Mouse (Mus musculus) CH12.LX (cell line): Measurements from ENCODE around the gene Cacng2. TPM values are rescaled to one million over a fixed set of nuclear protein-coding genes. Genes with fewer than 3 reads are reported as not detected.

ENCODE experiments used
- DNase-seq: peaks from one replicate; pipeline ENCODE4 v3.0.0-alpha.2; 2013; ENCODE audit errors: extremely low read depth
- H3K27ac ChIP-seq: 2 replicates; pipeline ENCODE4 v1.5.1; 2012; ENCODE audit warnings: low read depth, mild to moderate bottlenecking, control low read depth, moderate library complexity; ENCODE audit not compliant: insufficient read depth
- H3K27me3 ChIP-seq: replicated peaks from 2 replicates; pipeline ENCODE3; 2012; ENCODE audit warnings: inconsistent platforms
- H3K36me3 ChIP-seq, 2 experiments: replicated peaks in 1 of 2; 2 replicates each; pipeline versions ENCODE3 to v1.6.1; 2012; ENCODE audit warnings: inconsistent platforms in 1 of 2, low read length in 1 of 2, mild to moderate bottlenecking in 1 of 2, mixed read lengths in 1 of 2, moderate library complexity in 1 of 2; ENCODE audit not compliant: control insufficient read depth in 1 of 2, insufficient read depth in 1 of 2
- H3K4me1 ChIP-seq, 2 experiments: 2 replicates each; pipeline ENCODE4 v1.6.1; 2012; ENCODE audit warnings: inconsistent platforms in 1 of 2, moderate library complexity in 1 of 2; ENCODE audit not compliant: insufficient read depth in 2 of 2, control insufficient read depth in 1 of 2
- H3K4me2 ChIP-seq: 2 replicates; pipeline ENCODE4 v1.6.1; 2012; ENCODE audit warnings: low read depth, mild to moderate bottlenecking, control low read depth; ENCODE audit not compliant: poor library complexity, insufficient read depth, severe bottlenecking
- H3K4me3 ChIP-seq, 3 experiments: fragments of 150-350 bp in 1 of 3; sonication (generic) in 1 of 3; replicated peaks in 1 of 3; 2 replicates each; pipeline versions ENCODE3 to v1.5.1; 2011 to 2012; ENCODE audit warnings: low read depth in 2 of 3, low read length in 2 of 3, mild to moderate bottlenecking in 2 of 3, moderate library complexity in 2 of 3, control low read depth in 1 of 3, improper control_type of control experiment in 1 of 3, inconsistent platforms in 1 of 3, mixed read lengths in 1 of 3; ENCODE audit not compliant: poor library complexity in 1 of 3
- H3K79me2 ChIP-seq: replicated peaks from 2 replicates; pipeline ENCODE4 v1.6.1; 2012; ENCODE audit warnings: mild to moderate bottlenecking, moderate library complexity; ENCODE audit not compliant: control insufficient read depth, poor library complexity, insufficient read depth, severe bottlenecking; ENCODE audit errors: extremely low read depth
- H3K9ac ChIP-seq: 2 replicates; pipeline ENCODE4 v1.6.1; 2012; ENCODE audit warnings: low read depth, mild to moderate bottlenecking, control low read depth, moderate library complexity; ENCODE audit not compliant: insufficient read depth
- H3K9me3 ChIP-seq: replicated peaks from 2 replicates; pipeline ENCODE3; 2012; ENCODE audit warnings: low read length, inconsistent platforms, mixed read lengths
- CHD1 ChIP-seq: IDR thresholded peaks from 2 replicates; pipeline ENCODE4 v1.6.1; 2012; ENCODE audit warnings: low read depth, low read length, improper control_type of control experiment, inconsistent platforms
- CHD2 ChIP-seq: IDR thresholded peaks from 2 replicates; pipeline ENCODE4 v1.6.1; 2011; ENCODE audit warnings: low read length, improper control_type of control experiment
- CTCF ChIP-seq, 2 experiments: IDR thresholded peaks in 1 of 2; conservative IDR thresholded peaks in 1 of 2; 2 replicates each; pipeline ENCODE4 v1.5.1; 2011 to 2012; ENCODE audit warnings: low read depth in 2 of 2, low read length in 2 of 2, improper control_type of control experiment in 1 of 2, inconsistent platforms in 1 of 2, mild to moderate bottlenecking in 1 of 2, moderate library complexity in 1 of 2
- E2F4 ChIP-seq: IDR thresholded peaks from 2 replicates; pipeline ENCODE4 v1.6.1; 2011; ENCODE audit warnings: low read depth, low read length, improper control_type of control experiment; ENCODE audit not compliant: insufficient replicate concordance
- ELF1 ChIP-seq: IDR thresholded peaks from 2 replicates; pipeline ENCODE4 v1.6.1; 2014; ENCODE audit warnings: low read depth, mild to moderate bottlenecking, inconsistent platforms, low read length, improper control_type of control experiment
- EP300 ChIP-seq: IDR thresholded peaks from 2 replicates; pipeline ENCODE4 v1.6.1; 2011; ENCODE audit warnings: low read length, improper control_type of control experiment
- GABPA ChIP-seq: IDR thresholded peaks from 2 replicates; pipeline ENCODE4 v1.6.1; 2012; ENCODE audit warnings: low read depth, low read length, improper control_type of control experiment, inconsistent platforms; ENCODE audit not compliant: insufficient replicate concordance
- IRF4 ChIP-seq: IDR thresholded peaks from 2 replicates; pipeline ENCODE4 v1.6.1; 2014; ENCODE audit warnings: low read depth, mild to moderate bottlenecking, inconsistent platforms, low read length, improper control_type of control experiment
- JUN ChIP-seq: IDR thresholded peaks from 2 replicates; pipeline ENCODE4 v1.6.1; 2011; ENCODE audit warnings: low read depth, mild to moderate bottlenecking, low read length, improper control_type of control experiment, moderate library complexity; ENCODE audit not compliant: insufficient read depth
- JUND ChIP-seq: conservative IDR thresholded peaks from 2 replicates; pipeline ENCODE4 v1.6.1; 2011; ENCODE audit warnings: low read depth, low read length, improper control_type of control experiment
- KAT2A ChIP-seq: IDR thresholded peaks from 2 replicates; pipeline ENCODE4 v1.6.1; 2012; ENCODE audit warnings: low read length, improper control_type of control experiment, inconsistent platforms; ENCODE audit not compliant: insufficient replicate concordance
- MAFK ChIP-seq: IDR thresholded peaks from 2 replicates; pipeline ENCODE4 v1.6.1; 2011; ENCODE audit warnings: low read length, improper control_type of control experiment; ENCODE audit not compliant: insufficient replicate concordance
- MAZ ChIP-seq: IDR thresholded peaks from 2 replicates; pipeline ENCODE4 v1.6.1; 2012; ENCODE audit warnings: low read depth, mild to moderate bottlenecking, inconsistent platforms, low read length, improper control_type of control experiment, moderate library complexity
- MEF2A ChIP-seq: IDR thresholded peaks from 2 replicates; pipeline ENCODE4 v1.6.1; 2014; ENCODE audit warnings: low read depth, mild to moderate bottlenecking, inconsistent platforms, low read length, improper control_type of control experiment, borderline replicate concordance
- MXI1 ChIP-seq: IDR thresholded peaks from 2 replicates; pipeline ENCODE4 v1.6.1; 2011; ENCODE audit warnings: mild to moderate bottlenecking, low read depth, low read length, improper control_type of control experiment
- MYC ChIP-seq: IDR thresholded peaks from 2 replicates; pipeline ENCODE4 v1.6.1; 2011; ENCODE audit warnings: low read depth, mild to moderate bottlenecking, improper control_type of control experiment, low read length
- NELFE ChIP-seq: IDR thresholded peaks from 2 replicates; pipeline ENCODE4 v1.6.1; 2011; ENCODE audit warnings: low read depth, low read length, improper control_type of control experiment
- NRF1 ChIP-seq: IDR thresholded peaks from 2 replicates; pipeline ENCODE4 v1.6.1; 2014; ENCODE audit warnings: low read depth, mild to moderate bottlenecking, inconsistent platforms, low read length, improper control_type of control experiment, moderate library complexity
- POLR2A ChIP-seq: IDR thresholded peaks from 2 replicates; pipeline ENCODE4 v1.6.1; 2011; ENCODE audit warnings: low read depth, mild to moderate bottlenecking, improper control_type of control experiment, low read length
- POLR2AphosphoS2 ChIP-seq: IDR thresholded peaks from 2 replicates; pipeline ENCODE4 v1.6.1; 2011; ENCODE audit warnings: low read depth, low read length, improper control_type of control experiment
- RCOR1 ChIP-seq: conservative IDR thresholded peaks from 2 replicates; pipeline ENCODE4 v1.6.1; 2012; ENCODE audit warnings: low read depth, mild to moderate bottlenecking, inconsistent platforms, low read length, improper control_type of control experiment
- SIN3A ChIP-seq: IDR thresholded peaks from 2 replicates; pipeline ENCODE4 v1.6.1; 2012; ENCODE audit warnings: low read length, improper control_type of control experiment, inconsistent platforms
- TBP ChIP-seq: conservative IDR thresholded peaks from 2 replicates; pipeline ENCODE4 v1.6.1; 2011; ENCODE audit warnings: low read depth, low read length, improper control_type of control experiment
- TCF12 ChIP-seq: IDR thresholded peaks from 2 replicates; pipeline ENCODE4 v1.6.1; 2014; ENCODE audit warnings: low read depth, mild to moderate bottlenecking, inconsistent platforms, low read length, improper control_type of control experiment
- UBTF ChIP-seq: IDR thresholded peaks from 2 replicates; pipeline ENCODE4 v1.6.1; 2012; ENCODE audit warnings: low read depth, mild to moderate bottlenecking, inconsistent platforms, low read length, improper control_type of control experiment, moderate library complexity
- USF2 ChIP-seq: conservative IDR thresholded peaks from 2 replicates; pipeline ENCODE4 v1.6.1; 2011; ENCODE audit warnings: low read depth, low read length, improper control_type of control experiment
- ZC3H11A ChIP-seq: IDR thresholded peaks from 2 replicates; pipeline ENCODE4 v1.6.1; 2012; ENCODE audit warnings: low read depth, mild to moderate bottlenecking, inconsistent platforms, low read length, improper control_type of control experiment
- ZKSCAN1 ChIP-seq: IDR thresholded peaks from 2 replicates; pipeline ENCODE4 v1.6.1; 2012; ENCODE audit warnings: low read depth, inconsistent platforms, low read length, improper control_type of control experiment, borderline replicate concordance
- ZMIZ1 ChIP-seq: IDR thresholded peaks from 2 replicates; pipeline ENCODE4 v1.6.1; 2012; ENCODE audit warnings: low read depth, mild to moderate bottlenecking, inconsistent platforms, low read length, improper control_type of control experiment
- dilution Hi-C: fragments of 300-500 bp; cut with MboI; formaldehyde crosslinking; loops from 2 replicates; pipeline ENCODE4 v1.14.3; 2020; ENCODE audit warnings: low sequenced_read_pairs; ENCODE audit not compliant: extremely low pct_unique_long_range_greater_than_20kb, extremely low pct_ligation_motif_present
- in situ Hi-C: fragments of 300-500 bp; cut with MboI; formaldehyde crosslinking; loops from 3 replicates; pipeline ENCODE4 v1.14.3; 2019; ENCODE audit warnings: low sequenced_read_pairs, low pct_ligation_motif_present, low pct_unique_long_range_greater_than_20kb, mixed read lengths
- polyA plus RNA-seq: library from polyadenylated mRNA; unstranded; fragments of >175 nt; gene quantifications from 2 replicates; pipeline ENCODE4 v1.2.1, GENCODE M21; 2012; ENCODE audit warnings: low read depth; ENCODE audit not compliant: insufficient read length
- total RNA-seq, 2 experiments: library from RNA; depleted of rRNA; stranded (reverse); fragments of 300-350 nt in 1 of 2; fragments of >200 nt in 1 of 2; gene quantifications; 2 replicates each; pipeline ENCODE4 v1.2.3; 2012 to 2014

Gene Cacng2
- total and polyA plus RNA-seq, 3 experiments, result not detected

DNA sequence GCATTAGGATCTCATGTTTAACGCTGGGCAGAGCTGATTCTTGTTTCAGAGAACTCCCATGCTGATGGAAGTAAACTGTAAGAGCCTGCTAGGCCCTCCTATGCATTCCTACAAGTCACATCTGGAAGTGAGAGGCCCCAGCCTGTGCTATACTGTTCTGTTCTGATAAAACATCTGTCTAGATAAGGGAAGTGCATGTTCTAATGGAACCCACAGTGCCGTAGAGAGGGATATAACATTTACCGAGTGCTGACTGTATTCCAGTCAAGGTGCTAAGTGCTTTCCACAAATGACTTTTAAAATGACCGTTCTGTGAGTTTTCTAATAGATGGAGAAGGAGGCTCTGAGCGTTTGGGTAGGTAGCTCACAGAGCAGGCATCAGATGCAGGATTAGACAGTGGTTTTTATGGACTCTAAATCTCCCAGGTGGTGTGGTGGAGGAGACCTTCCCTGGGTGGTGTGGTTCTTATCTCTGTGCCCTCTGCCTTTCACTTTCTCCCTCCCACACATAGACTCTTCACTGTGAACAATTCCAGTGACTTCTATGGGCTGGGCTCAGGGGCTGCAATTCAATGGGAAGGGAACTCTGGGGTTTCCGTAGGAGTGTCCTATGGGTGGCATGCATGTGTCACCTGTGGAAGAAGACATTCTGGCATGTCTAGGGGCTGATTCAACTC lies 145.5 kb downstream of the Cacng2 start:
- H3K4me1 ChIP-seq, result peaks cover 6 to 14% of the 10 kb centered on the region in 2 experiments
- H3K9me3 ChIP-seq, result peaks cover 2% of the 10 kb centered on the region
- H3K4me2 ChIP-seq, result no peak overlapping the region
- H3K9ac ChIP-seq, result no peak overlapping the region
- no peak overlapping the region for H3K27ac ChIP-seq
- peaks cover 13% of the 10 kb centered on the region for H3K79me2 ChIP-seq
- no peak for TF ChIP-seq CHD2
- TF ChIP-seq, all 38 proteins: peak for 0
- in situ Hi-C loops, result loop anchor here (5.0 to 25.0 kb wide), 4 partner anchors 42 to 563 kb away; partner anchors contain the start of genes C1qtnf6, Csf2rb, Ncf4 and Sstr3
- H3K36me3 ChIP-seq, result no peaks in the 10 kb centered on the region
- peaks cover 19% of the 10 kb centered on the region for H3K27me3 ChIP-seq
- no peak overlapping the region for H3K4me3 ChIP-seq
- dilution Hi-C loops, result no loop called here
- DNase-seq, result no peak

DNA sequence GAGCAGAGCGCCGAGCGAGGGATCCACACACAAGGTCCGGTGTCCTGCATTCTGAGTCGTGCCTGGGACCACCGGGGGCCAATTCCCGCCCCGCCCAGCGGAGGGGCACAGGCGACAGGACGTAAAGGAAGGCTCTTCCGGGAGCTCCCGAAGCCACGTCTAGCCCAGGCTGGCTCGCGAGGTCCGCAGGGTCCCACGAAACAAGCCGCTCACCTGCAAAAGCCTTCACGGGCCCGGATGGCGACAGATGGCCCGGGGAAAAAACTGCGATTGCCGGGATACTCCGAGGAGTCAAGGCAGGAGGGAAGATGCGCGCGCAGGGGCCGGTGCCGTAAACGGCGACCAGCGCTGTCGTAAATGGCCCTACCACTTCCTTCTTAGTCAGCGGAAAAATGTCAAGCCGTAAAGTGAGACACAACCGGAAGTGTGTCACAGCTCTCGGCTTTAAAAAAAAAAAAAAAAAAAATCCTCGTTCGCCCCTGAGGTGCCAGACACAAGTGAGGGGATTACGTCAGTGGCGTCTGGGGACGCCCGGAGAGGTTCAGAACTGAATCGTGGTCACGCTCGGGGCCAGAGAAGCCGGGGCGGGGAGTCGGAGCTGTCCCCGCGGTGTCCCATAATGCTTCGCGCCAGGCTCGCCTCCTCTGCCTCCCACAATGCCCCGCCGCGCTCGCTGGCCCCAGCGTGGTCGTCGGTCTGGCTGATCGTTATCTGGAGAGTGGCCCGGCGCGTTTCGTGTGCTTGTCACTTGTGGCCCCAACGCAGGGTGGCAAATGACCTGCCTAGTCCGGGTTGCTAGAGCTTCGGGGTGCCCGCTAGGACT lies 149.1 kb downstream of the Cacng2 start, which contains the start of gene Eif3d:
Gene Eif3d, minus strand, starts transcription at position 344 of the 823 bp plus-strand sequence.
- H3K36me3 ChIP-seq, result peaks cover 30 to 35% of the 10 kb centered on the region in 2 experiments
- H3K4me1 ChIP-seq, result peaks cover 6 to 30% of the 10 kb centered on the region in 2 experiments
- peak within 1 kb of the TSS; percentile 98 to 99 (median 99) for H3K4me3 ChIP-seq
- peaks cover 30% of the 10 kb centered on the region for H3K79me2 ChIP-seq
- no peaks in the 10 kb centered on the region for H3K9me3 ChIP-seq
- H3K9ac ChIP-seq, result peak within 1 kb of the TSS; percentile 100
- dilution Hi-C loops, result no loop called here
- H3K27me3 ChIP-seq, result no peaks in the 10 kb centered on the region
- peak; percentile 98 for DNase-seq
- peak within 1 kb of the TSS; percentile 92 for H3K4me2 ChIP-seq
- H3K27ac ChIP-seq, result peak within 1 kb of the TSS; percentile 96
- in situ Hi-C loops, result loop anchor here (5.0 to 25.0 kb wide), 4 partner anchors 38 to 567 kb away; partner anchors contain the start of genes C1qtnf6, Csf2rb, Ncf4 and Sstr3
- TF ChIP-seq ZKSCAN1, result no peak
- peak; percentile 81 for TF ChIP-seq IRF4
- TF ChIP-seq CTCF (conservative IDR thresholded peaks at IDR 0.05 in 1 of 2, IDR thresholded peaks at IDR 0.05 in 1 of 2; ENCODE audit: low read depth in 2 of 2, low read length in 2 of 2), result no peak
- TF ChIP-seq CHD1, result no peak
- peak; percentile 91 for TF ChIP-seq KAT2A
- TF ChIP-seq ELF1, result peak; percentile 97
- TF ChIP-seq E2F4, result no peak
- peak; percentile 84 for TF ChIP-seq NELFE
- TF ChIP-seq MAFK, result peak; percentile 98
- peak; percentile 87 for TF ChIP-seq NRF1
- TF ChIP-seq ZC3H11A, result no peak
- peak; percentile 82 for TF ChIP-seq TBP
- TF ChIP-seq RCOR1, result peak; percentile 72; the same call in 1 of the 2 replicates
- TF ChIP-seq TCF12, result peak; percentile 70
- peak; percentile 94 for TF ChIP-seq MYC
- no peak for TF ChIP-seq UBTF
- TF ChIP-seq JUN, result peak; percentile 80
- peak; percentile 96 for TF ChIP-seq MAZ
- peak; percentile 68 for TF ChIP-seq ZMIZ1
- TF ChIP-seq POLR2A, result peak; percentile 95
- peak; percentile 93 for TF ChIP-seq SIN3A
- peak; percentile 58; the same call in 1 of the 2 replicates for TF ChIP-seq CHD2
- TF ChIP-seq EP300, result no peak
- TF ChIP-seq POLR2AphosphoS2, result peak; percentile 80
- peak; percentile 84 for TF ChIP-seq MXI1
- no peak for TF ChIP-seq USF2
- TF ChIP-seq MEF2A, result peak; percentile 67
- TF ChIP-seq GABPA, result peak; percentile 27; the same call in 1 of the 2 replicates
- peak; percentile 54; the same call in 1 of the 2 replicates for TF ChIP-seq JUND
